Mouse (Mus musculus): ENCODE results near the gene Ankrd12. TPM values are rescaled to one million over a fixed set of nuclear protein-coding genes. Genes with fewer than 3 reads are reported as not detected.
"Not testable (repeated sequence)": the region's sequence is repeated elsewhere in the genome, so short reads cannot be mapped to it uniquely, and the experiment has no call there.

Ankrd12 gene
- polyA plus RNA-seq, 1 experiment = 10.5 TPM

- peak within 1 kb of the TSS; percentile 97 for H3K4me3 ChIP-seq (ENCODE audit: insufficient read depth, low read depth, low read length)
- peak within 1 kb of the TSS; percentile 95 for H3K27ac ChIP-seq (replicated peaks; ENCODE audit: low read depth, low read length)
- H3K4me1 ChIP-seq (ENCODE audit: control insufficient read depth, insufficient read depth, insufficient read length, low read length) = peaks cover 7% of the 10 kb centered on the region
Measured at GRCm38 (mm10) chr17:66101380-66102330, 24.8 kb upstream of the Ankrd12 start, which contains the start of gene Ndufv2. Ndufv2 (minus strand) TSS chr17:66101559.

GRCm38 (mm10) chr17:66100566-66101379 is 23.9 kb upstream of the Ankrd12 start:
- H3K4me3 ChIP-seq (ENCODE audit: insufficient read depth, low read depth, low read length) = peak overlapping the region; percentile 97
- peaks cover 7% of the 10 kb centered on the region for H3K4me1 ChIP-seq (ENCODE audit: control insufficient read depth, insufficient read depth, insufficient read length, low read length)
- peak overlapping the region; percentile 95 for H3K27ac ChIP-seq (replicated peaks; ENCODE audit: low read depth, low read length)

GRCm38 (mm10) chr17:66092664-66093063 is 15.8 kb upstream of the Ankrd12 start:
- Histone ChIP-seq H3K4me1 (ENCODE audit: control insufficient read depth, insufficient read depth, insufficient read length, low read length) (0 out of 2 replicates have a peak, but pooled peaks cover 3% of the 10 kb centered on the region), H3K27ac (replicated peaks; ENCODE audit: low read depth, low read length) (no peak overlapping the region), H3K4me3 (ENCODE audit: insufficient read depth, low read depth, low read length) (no peak overlapping the region)

GRCm38 (mm10) chr17:66092065-66092464 is 15.2 kb upstream of the Ankrd12 start:
- 0 out of 2 replicates have a peak, but pooled peaks cover 3% of the 10 kb centered on the region for H3K4me1 ChIP-seq (ENCODE audit: control insufficient read depth, insufficient read depth, insufficient read length, low read length)
- no peak overlapping the region for H3K4me3 ChIP-seq (ENCODE audit: insufficient read depth, low read depth, low read length)
- no peak overlapping the region for H3K27ac ChIP-seq (replicated peaks; ENCODE audit: low read depth, low read length)

GRCm38 (mm10) chr17:66091392-66091791 is 14.5 kb upstream of the Ankrd12 start:
- H3K27ac ChIP-seq (replicated peaks; ENCODE audit: low read depth, low read length) = no peak overlapping the region
- no peaks in the 10 kb centered on the region for H3K4me1 ChIP-seq (ENCODE audit: control insufficient read depth, insufficient read depth, insufficient read length, low read length)

GRCm38 (mm10) chr17:66090251-66090650 is 13.4 kb upstream of the Ankrd12 start:
- no peak overlapping the region for H3K4me3 ChIP-seq (ENCODE audit: insufficient read depth, low read depth, low read length)
- H3K4me1 ChIP-seq (ENCODE audit: control insufficient read depth, insufficient read depth, insufficient read length, low read length) = no peaks in the 10 kb centered on the region
- no peak overlapping the region for H3K27ac ChIP-seq (replicated peaks; ENCODE audit: low read depth, low read length)

More at GRCm38 (mm10) chr17:66091392-66091791, 14.5 kb upstream of the Ankrd12 start:
- H3K4me3 ChIP-seq (ENCODE audit: insufficient read depth, low read depth, low read length) = no peak overlapping the region

GRCm38 (mm10) chr17:66085038-66085437 is 8.1 kb upstream of the Ankrd12 start:
- H3K4me1 ChIP-seq (ENCODE audit: control insufficient read depth, insufficient read depth, insufficient read length, low read length) = no peaks in the 10 kb centered on the region
- no peak overlapping the region for H3K4me3 ChIP-seq (ENCODE audit: insufficient read depth, low read depth, low read length)
- no peak overlapping the region for H3K27ac ChIP-seq (replicated peaks; ENCODE audit: low read depth, low read length)

GRCm38 (mm10) chr17:66084486-66084885 is 7.6 kb upstream of the Ankrd12 start:
- no peaks in the 10 kb centered on the region for H3K4me1 ChIP-seq (ENCODE audit: control insufficient read depth, insufficient read depth, insufficient read length, low read length)
- no peak overlapping the region for H3K4me3 ChIP-seq (ENCODE audit: insufficient read depth, low read depth, low read length)
- H3K27ac ChIP-seq (replicated peaks; ENCODE audit: low read depth, low read length) = no peak overlapping the region

GRCm38 (mm10) chr17:66077437-66077850 is 555 bp upstream of the Ankrd12 start:
- Histone ChIP-seq H3K27ac (replicated peaks; ENCODE audit: low read depth, low read length) (peak overlapping the region; percentile 33; the same call in 1 of the 2 replicates), H3K4me1 (ENCODE audit: control insufficient read depth, insufficient read depth, insufficient read length, low read length) (peaks cover 3% of the 10 kb centered on the region; the same call in 1 of the 2 replicates)

GRCm38 (mm10) chr17:66076174-66076927 is 538 bp downstream of the Ankrd12 start:
- H3K4me1 ChIP-seq (ENCODE audit: control insufficient read depth, insufficient read depth, insufficient read length, low read length) = peaks cover 3% of the 10 kb centered on the region; the same call in 1 of the 2 replicates

More at GRCm38 (mm10) chr17:66077437-66077850, 555 bp upstream of the Ankrd12 start:
- H3K4me3 ChIP-seq (ENCODE audit: insufficient read depth, low read depth, low read length) = peak overlapping the region; percentile 91

GRCm38 (mm10) chr17:66075827-66076173 is 1.1 kb downstream of the Ankrd12 start:
- peak overlapping the region; percentile 69 for H3K27ac ChIP-seq (replicated peaks; ENCODE audit: low read depth, low read length)
- peak overlapping the region; percentile 91 for H3K4me3 ChIP-seq (ENCODE audit: insufficient read depth, low read depth, low read length)
- H3K4me1 ChIP-seq (ENCODE audit: control insufficient read depth, insufficient read depth, insufficient read length, low read length) = peaks cover 3% of the 10 kb centered on the region; the same call in 1 of the 2 replicates

More at GRCm38 (mm10) chr17:66076174-66076927, 538 bp downstream of the Ankrd12 start:
- H3K4me3 ChIP-seq (ENCODE audit: insufficient read depth, low read depth, low read length) = peak overlapping the region; percentile 91
- H3K27ac ChIP-seq (replicated peaks; ENCODE audit: low read depth, low read length) = peak overlapping the region; percentile 69

- no peak overlapping the region for H3K27ac ChIP-seq (replicated peaks; ENCODE audit: low read depth, low read length)
- no peak overlapping the region for H3K4me3 ChIP-seq (ENCODE audit: insufficient read depth, low read depth, low read length)
- H3K4me1 ChIP-seq (ENCODE audit: control insufficient read depth, insufficient read depth, insufficient read length, low read length) = peaks cover 3% of the 10 kb centered on the region; the same call in 1 of the 2 replicates
Measured at GRCm38 (mm10) chr17:66073971-66074370, 2.9 kb downstream of the Ankrd12 start.

- not testable (repeated sequence) for H3K4me3 ChIP-seq (ENCODE audit: insufficient read depth, low read depth, low read length); H3K4me1 ChIP-seq (ENCODE audit: control insufficient read depth, insufficient read depth, insufficient read length, low read length); H3K27ac ChIP-seq (replicated peaks; ENCODE audit: low read depth, low read length)
Measured at GRCm38 (mm10) chr17:66069036-66069435, 7.9 kb downstream of the Ankrd12 start.

- Histone ChIP-seq H3K4me1 (ENCODE audit: control insufficient read depth, insufficient read depth, insufficient read length, low read length) (no peaks in the 10 kb centered on the region), H3K27ac (replicated peaks; ENCODE audit: low read depth, low read length) (no peak overlapping the region), H3K4me3 (ENCODE audit: insufficient read depth, low read depth, low read length) (no peak overlapping the region)
Measured at GRCm38 (mm10) chr17:66065115-66065514, 11.8 kb downstream of the Ankrd12 start.

All from brown adipose tissue, adult 24 weeks (tissue).